Mouse (Mus musculus): Measurements from ENCODE around the gene Wrap53.

Wrap53 gene

GRCm38 (mm10) chr11:69601768-69602167 is 21.7 kb upstream of the Wrap53 start:
- DNase-seq (ENCODE audit: low spot score) = no peak

GRCm38 (mm10) chr11:69600098-69600497 is 20.0 kb upstream of the Wrap53 start:
- peak; percentile 52 for DNase-seq (ENCODE audit: low spot score)

DNA sequence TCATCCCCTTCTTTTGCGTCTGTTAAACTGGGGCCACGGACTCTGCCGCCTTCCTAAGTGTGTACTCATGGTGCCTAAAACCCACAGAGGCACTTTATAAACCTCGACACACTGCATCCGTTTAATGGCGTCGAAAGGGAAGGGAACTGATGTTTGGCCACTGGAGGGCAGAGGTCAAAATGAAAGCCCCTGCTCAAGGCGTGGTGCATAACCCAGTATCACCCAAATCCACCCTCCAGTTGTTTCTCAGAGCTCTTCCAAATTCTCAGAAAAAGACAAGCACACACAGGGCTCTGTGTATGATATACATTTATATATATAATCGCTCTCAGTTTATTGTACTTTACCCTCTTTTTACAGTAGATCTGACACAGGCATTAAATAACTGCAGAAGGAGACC is 19.4 kb upstream of the Wrap53 start:
- no peak for DNase-seq (ENCODE audit: low spot score)

DNA sequence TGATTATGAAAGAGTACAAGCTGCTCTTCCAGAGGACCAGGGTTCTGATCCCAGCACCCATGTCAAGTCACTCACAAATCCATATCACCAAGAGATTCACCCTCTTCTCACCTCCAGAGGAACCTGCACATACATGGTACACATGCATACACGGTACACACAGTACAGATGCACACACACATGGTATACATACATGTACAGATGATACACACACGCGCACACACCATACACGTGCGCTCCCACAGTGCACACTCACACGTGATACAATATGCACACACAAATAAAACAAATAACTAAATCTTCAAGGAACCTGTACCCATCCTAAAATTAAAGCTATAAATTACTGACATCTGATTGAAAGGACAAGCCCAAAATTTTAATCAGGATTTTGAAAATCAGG is 14.8 kb upstream of the Wrap53 start:
- DNase-seq (ENCODE audit: low spot score) = no peak

DNA sequence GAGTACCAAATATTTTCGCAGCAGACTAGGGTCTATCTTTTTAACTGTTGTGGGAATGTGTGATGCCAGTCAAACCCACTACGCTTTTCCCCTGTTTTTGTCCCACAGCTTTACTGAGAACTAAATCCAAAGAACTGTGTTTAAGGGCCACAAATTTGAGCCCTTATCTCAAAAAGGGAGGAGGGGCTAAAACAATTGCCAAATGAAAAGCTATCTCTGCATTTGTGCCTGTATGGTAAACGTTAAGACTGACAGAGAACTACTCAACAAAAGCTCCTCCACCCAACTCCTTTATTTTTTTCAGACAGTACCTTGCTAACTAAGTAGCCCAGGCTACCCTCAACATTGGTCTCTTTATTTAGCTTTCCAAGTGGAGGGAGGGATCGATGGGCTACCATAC is 12.7 kb upstream of the Wrap53 start:
- DNase-seq (ENCODE audit: low spot score) = no peak

DNA sequence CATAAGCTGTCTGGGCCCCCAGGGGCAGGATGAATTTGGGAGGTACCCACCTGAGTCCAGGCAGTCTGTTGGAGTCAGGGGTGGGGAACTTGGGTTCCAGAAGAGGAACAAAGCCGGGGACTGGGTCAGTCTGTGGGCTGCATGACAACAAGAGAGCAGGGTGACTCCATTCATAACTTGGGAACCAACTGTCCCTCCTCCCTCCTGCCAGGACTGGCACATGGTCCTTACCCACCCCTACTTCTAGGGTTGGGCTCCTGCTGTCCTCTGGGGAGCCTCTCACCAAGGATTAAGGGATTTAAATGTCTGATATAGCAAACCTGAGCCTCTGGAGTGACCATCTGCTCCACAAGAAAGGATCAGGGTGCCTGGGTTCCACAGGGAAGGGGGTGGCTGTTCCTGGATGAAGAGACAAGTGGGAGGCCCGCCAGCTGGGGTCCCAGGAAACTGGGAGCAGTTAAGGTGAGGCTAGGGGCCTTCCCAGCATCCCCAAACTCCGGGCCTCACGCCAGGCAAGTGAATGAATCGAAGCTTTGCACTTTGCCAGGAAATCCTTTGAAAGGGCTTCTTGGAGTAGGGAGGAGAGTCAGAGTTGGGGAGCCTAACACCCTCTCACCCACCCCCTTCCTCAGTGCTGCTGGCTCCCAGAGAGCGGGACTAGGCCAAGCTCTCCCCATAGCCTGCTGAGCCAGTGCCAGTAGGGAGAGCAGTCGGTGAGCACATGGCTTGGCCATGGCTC is 12.0 kb upstream of the Wrap53 start:
- no peak for DNase-seq (ENCODE audit: low spot score)

DNA sequence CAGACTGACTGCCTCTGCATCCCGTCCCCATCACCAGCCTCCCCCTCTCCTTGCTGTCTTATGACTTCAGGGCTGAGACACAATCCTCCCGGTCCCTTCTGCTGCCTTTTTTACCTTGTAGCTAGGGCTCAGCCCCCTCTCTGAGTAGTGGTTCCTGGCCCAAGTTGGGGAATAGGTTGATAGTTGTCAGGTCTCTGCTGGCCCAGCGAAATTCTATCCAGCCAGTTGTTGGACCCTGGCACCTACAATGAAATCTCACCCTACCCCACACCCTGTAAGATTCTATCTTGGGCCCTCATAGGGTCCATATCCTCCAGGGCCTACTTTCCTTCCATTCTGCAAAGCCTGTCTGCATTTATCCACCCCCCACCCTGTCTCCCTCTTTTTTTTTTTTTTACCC is 11.4 kb upstream of the Wrap53 start:
- DNase-seq (ENCODE audit: low spot score) = no peak

DNA sequence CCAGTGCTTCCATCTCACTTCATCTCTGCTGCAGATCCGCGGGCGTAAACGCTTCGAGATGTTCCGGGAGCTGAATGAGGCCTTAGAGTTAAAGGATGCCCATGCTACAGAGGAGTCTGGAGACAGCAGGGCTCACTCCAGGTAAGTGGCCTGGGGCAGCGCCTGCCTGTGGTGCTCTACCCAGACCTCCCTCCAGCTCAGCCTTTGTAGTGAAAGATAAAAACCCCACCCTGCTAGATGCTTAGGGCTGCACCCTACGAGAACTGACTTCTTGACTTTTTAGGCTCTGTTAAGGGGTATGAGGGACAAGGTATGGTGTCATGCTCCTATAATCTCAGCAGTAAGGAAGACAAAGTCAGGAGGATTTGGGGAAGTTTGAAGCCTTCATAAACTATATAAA is 10.6 kb upstream of the Wrap53 start:
- DNase-seq (ENCODE audit: low spot score) = no peak

DNA sequence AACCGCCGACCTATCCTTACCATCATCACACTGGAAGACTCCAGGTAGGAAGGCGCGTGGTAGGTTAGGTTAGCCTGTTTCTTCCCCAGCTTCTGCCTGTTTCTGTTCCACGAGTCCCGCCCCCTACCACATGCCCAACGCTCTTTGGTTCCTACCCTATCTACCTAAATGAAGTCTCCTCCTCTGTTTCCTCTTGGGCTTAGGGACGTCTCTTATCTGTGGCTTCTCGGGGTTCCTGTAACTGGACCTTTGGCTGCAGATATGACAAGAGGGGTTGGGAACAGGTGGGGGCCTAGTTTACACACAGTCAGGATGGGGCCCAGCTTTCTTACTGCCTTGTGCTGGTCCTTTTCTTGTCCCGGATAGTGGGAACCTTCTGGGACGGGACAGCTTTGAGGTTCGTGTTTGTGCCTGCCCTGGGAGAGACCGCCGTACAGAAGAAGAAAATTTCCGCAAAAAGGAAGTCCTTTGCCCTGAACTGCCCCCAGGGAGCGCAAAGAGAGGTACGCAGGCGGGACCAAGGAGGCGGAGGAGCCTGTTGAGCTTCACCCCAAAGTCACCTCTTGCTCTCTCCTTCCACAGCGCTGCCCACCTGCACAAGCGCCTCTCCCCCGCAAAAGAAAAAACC is 9.3 kb upstream of the Wrap53 start:
- no peak for DNase-seq (ENCODE audit: low spot score)

DNA sequence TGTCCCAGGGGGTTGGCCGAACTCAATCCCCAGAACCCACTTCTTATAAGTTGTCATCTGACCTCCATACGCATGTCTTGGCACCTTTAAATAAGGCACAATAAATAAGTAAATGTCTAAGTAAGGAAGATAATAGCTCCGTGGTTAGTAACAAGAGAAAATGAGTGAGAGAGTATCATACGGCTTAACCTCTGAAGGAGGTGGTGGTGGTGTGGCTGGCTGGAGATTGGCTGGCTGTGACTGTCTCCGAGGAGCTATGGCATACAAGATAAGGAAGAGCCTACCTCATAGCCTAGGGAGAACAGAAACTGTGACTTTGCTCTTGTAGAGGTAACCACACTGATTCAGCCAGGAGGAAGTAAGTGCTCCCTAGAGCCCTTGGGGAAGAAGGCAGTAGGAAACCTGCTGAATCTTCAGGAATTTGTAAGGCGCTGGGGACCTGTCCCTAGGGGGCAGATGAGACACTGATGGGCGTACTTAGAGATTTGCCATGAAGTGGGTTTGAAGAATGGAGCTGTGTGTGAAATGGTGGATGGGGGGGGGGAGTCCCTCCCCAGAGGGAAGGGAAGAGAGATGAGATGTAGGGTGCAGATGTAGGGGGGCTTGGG is 5.8 kb upstream of the Wrap53 start:
- DNase-seq (ENCODE audit: low spot score) = no peak

GRCm38 (mm10) chr11:69584937-69585336 is 4.9 kb upstream of the Wrap53 start:
- no peak for DNase-seq (ENCODE audit: low spot score)

DNA sequence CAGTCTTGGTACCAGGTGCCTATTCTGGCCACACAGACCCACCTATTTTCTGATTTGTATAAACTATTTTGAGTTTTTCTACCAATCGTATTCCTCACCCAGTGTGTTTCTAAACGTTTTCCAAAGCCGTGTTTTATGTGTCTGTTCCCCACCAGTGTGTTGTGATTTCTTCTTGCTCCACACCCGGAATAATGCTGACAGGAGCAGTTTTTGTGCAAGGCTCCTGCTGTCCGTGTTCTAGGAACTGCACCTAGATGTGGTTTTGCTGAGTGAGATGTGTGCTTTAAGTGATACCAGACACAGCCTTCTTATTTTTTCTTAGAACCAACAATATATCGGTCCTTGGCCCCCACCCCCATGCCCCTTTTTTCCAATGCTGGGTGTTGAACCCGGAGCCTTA is 4.0 kb upstream of the Wrap53 start:
- no peak for DNase-seq (ENCODE audit: low spot score)

DNA sequence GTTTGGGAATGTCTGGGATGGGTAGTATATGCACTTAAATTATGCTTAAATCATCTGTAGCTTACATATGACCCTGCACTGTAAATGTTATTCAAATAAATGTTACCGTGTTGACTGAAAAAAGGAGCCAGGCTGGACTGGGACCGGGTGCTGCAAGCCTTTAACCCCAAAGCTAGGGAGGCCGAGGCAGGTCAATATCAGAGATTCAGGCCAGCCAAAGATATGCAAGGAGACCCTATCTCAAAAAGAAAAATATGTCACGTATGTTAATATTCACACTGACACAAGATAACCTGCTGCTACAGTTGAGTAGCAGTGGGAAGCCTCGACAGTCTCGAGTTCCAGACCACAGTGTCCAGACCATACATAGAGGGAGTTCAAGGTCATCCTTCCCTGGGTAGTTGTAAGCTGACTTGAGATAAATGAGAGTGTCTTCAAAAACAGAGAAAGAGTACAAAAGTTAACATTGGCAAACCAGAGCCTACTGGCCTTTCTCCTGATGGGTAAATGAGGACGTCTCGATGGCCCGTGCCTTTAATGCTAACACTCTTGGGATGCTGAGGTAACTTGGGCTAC is 2.3 kb upstream of the Wrap53 start:
- no peak for DNase-seq (ENCODE audit: low spot score)

- DNase-seq (ENCODE audit: low spot score) = no peak
Observed at GRCm38 (mm10) chr11:69581814-69582213, 1.8 kb upstream of the Wrap53 start.

GRCm38 (mm10) chr11:69581147-69581688 is 1.2 kb upstream of the Wrap53 start:
- peak; percentile 90 for DNase-seq (ENCODE audit: low spot score)

DNA sequence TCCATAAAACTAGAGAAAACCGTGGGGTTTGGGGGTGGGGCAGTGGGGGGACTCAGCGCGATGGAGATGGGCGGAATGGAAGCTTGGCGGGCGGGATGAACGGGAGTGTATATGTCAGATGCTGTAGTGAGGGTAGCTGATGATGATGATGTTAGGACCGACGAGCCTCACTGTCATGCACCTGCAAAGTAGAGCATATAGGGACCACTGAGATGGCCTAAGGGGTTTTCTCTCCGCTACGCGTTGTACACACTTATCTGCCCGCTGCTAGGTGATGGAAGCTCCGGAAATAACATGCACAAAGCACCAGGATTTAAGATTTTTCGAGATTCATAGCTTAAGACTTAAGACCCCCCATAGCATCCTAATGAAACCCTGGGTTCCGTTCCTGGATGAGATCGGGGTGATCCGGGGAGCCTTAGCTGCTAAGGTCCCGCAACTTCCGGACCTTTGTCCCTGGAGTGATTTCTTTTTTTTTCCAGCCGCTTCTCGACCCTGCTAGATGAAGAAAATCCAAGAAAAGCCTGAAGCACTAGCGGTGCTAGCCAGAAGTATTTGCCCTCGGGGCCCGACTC is 604 bp upstream of the Wrap53 start:
- DNase-seq (ENCODE audit: low spot score) = no peak

DNA sequence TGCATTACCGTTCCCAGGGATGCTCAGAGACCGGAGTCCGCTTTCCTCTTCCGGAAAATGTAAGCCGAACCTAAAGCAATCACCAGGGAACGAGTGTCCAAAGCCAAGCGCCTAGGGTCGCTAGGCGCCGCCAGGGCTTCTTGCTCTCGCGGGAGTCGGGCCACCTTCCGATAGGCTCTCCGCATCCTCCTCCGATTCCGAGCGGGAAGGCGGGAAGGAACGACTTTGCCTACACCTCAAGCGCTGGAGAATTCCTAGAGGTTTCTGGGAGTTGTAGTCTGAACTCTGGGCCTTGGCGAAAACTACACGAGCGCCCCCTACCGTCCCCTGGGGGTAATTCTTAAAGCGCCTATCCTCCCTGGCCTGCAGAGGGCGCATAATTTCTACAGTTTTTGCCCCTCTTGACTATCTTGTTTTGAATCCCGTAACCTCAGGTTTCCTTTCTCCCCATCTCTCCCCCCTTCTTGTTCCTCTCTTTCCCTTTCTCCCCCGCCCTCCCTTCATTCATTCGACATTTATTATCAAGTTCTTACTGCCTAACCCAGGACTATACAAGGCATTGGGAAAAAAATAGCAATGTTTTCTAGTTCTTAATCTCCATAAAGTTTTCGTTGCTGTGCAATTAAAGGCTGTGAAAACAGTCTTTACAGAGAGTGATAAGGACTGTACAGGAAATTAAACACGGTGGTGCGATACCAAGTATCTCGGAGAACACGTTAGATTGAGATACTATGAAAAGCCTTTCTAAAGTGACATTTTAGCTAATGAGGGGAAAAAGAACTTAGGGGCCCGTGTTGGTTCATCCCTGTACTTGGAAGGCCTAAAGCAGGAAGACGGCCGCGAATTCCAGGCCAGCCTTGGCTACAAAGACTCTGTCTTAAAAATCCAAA is 682 bp downstream of the Wrap53 start:
- DNase-seq (ENCODE audit: low spot score) = peak; percentile 95

DNA sequence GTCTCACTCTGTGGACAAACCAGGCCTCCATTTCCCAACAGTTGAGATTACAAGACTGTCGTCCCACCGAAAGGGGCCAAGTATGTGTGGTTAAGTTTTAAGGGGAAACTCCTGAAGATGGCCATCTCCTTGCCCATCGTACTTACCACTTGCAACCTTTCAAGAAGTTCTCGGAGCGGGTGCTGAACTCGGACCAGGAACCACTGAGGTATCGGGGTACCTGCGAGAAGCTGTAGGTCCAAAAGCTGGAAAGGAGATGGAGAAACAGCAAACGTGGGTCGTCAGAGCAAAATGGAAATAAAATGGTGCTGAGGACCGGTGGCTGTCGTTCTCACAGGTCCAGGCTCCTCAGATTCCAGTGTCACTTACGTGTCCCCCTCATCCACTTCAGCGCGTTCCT is 1.8 kb downstream of the Wrap53 start:
- DNase-seq (ENCODE audit: low spot score) = no peak

DNA sequence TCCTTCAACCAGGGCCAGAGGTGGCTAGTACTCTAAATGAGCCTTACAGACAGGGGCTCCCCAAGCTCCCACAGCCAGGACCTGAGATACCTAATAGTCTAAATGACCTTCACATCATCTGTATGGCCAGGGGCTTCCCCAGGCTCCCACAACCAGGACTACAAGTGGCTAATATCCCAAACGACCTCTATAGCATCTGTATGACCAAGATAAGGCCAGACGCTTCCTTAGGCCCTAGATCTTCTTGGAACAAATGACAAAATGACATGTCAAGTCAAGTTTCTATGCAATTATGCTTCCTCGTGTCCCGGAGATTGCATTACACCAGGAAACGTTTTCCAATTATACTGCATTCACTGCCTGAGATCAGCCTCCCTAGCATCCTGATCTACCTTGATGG is 3.7 kb downstream of the Wrap53 start:
- no peak for DNase-seq (ENCODE audit: low spot score)

- DNase-seq (ENCODE audit: low spot score) = no peak
Observed at GRCm38 (mm10) chr11:69575220-69575619, 4.8 kb downstream of the Wrap53 start.

GRCm38 (mm10) chr11:69565131-69565530 is 14.9 kb downstream of the Wrap53 start:
- no peak for DNase-seq (ENCODE audit: low spot score)

DNA sequence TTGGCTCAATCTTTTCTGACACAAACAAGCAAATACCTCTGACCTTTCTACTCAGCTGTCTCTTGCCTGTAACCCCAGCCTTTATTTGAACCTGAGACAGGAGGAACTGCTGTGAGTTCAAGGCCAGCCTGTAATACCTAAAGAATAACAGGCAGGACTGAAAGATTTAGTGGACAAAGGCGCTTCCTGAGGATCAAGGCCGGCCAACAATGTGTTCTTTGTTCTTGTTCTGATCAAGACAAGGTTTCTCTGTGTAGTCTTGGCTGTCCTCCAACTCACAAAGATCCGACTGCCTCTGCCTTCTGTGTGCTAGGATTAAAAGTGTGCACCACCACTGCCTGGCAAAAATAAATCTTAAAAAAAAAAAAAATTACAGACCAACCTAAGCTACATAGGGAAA is 15.7 kb downstream of the Wrap53 start:
- no peak for DNase-seq (ENCODE audit: low spot score)
